Mouse (Mus musculus) limb, embryonic 14.5 days (tissue): ENCODE results near the gene Skap2. TPM values are rescaled to one million over a fixed set of nuclear protein-coding genes. Genes with fewer than 3 reads are reported as not detected.

Experiments
- ATAC-seq: fragments of 200-750 bp; cut with Nextera tagmentation; 2 replicates; pipeline ENCODE4 v1.8.0; 2017; ENCODE audit warnings: low read depth, moderate number of reproducible peaks, moderate TSS enrichment; ENCODE audit not compliant: low FRiP score
- DNase-seq: peaks from one replicate; pipeline ENCODE4 v3.0.0-alpha.2; 2015; ENCODE audit warnings: low spot score
- H3K27ac ChIP-seq: fragments of 300-500 bp; sonication (generic); replicated peaks from 2 replicates; pipeline ENCODE4 v1.5.1; 2014; ENCODE audit warnings: low read depth, mild to moderate bottlenecking, low read length, moderate library complexity, mixed read lengths
- H3K27me3 ChIP-seq: fragments of 300-500 bp; sonication (generic); 2 replicates; pipeline ENCODE4 v1.6.1; 2014; ENCODE audit warnings: low read length, mixed read lengths; ENCODE audit not compliant: control insufficient read depth, insufficient read depth
- H3K36me3 ChIP-seq: fragments of 300-500 bp; sonication (generic); 2 replicates; pipeline ENCODE4 v1.6.1; 2014; ENCODE audit warnings: mild to moderate bottlenecking, low read length, moderate library complexity, mixed read lengths; ENCODE audit not compliant: control insufficient read depth, insufficient read depth
- H3K4me1 ChIP-seq: fragments of 300-500 bp; sonication (generic); 2 replicates; pipeline ENCODE4 v1.6.1; 2014; ENCODE audit warnings: antibody characterized with exemption, low read length, mixed read lengths; ENCODE audit not compliant: control insufficient read depth, insufficient read depth
- H3K4me2 ChIP-seq: fragments of 300-500 bp; sonication (generic); replicated peaks from 2 replicates; pipeline ENCODE4 v1.6.1; 2014; ENCODE audit warnings: low read depth, mild to moderate bottlenecking, low read length, moderate library complexity; ENCODE audit not compliant: severe bottlenecking
- H3K4me3 ChIP-seq: fragments of 300-500 bp; sonication (generic); replicated peaks from 2 replicates; pipeline ENCODE4 v1.5.1; 2014; ENCODE audit warnings: low read length
- H3K9ac ChIP-seq: fragments of 300-500 bp; sonication (generic); 2 replicates; pipeline ENCODE4 v1.6.1; 2014; ENCODE audit warnings: mild to moderate bottlenecking, low read depth, low read length, moderate library complexity; ENCODE audit not compliant: severe bottlenecking
- H3K9me3 ChIP-seq: fragments of 300-500 bp; sonication (generic); 2 replicates; pipeline ENCODE4 v1.6.1; 2016; ENCODE audit warnings: low read length; ENCODE audit not compliant: control insufficient read depth
- POLR2A ChIP-seq: fragments of 200-500 bp; IDR thresholded peaks from 2 replicates; pipeline ENCODE4 v1.8.0; 2012; ENCODE audit warnings: inconsistent platforms, mild to moderate bottlenecking, moderate library complexity, borderline replicate concordance; ENCODE audit not compliant: insufficient read depth, insufficient read length; ENCODE audit errors: extremely low read depth
- WGBS: fragments of 180-500 bp; shearing (Covaris S2); extraction: QIAGEN DNeasy Blood & Tissue Kit; methylation state at CpG from one replicate; pipeline ENCODE4 v1.1.7; 2014; 5-methylcytosine and 5-hydroxymethylcytosine counted together
- polyA plus RNA-seq, 2 experiments: library from polyadenylated mRNA; depleted of rRNA in 1 of 2; stranded (reverse) in 1 of 2; unstranded in 1 of 2; fragments of >200 nt; fragmentation: Nextera tagmentation in 1 of 2; extraction: Ambion mirVana in 1 of 2; gene quantifications; 2 replicates each; pipeline versions ENCODE4 v1.2.1 to v1.2.3; 2012 to 2014

Skap2 gene
- polyA plus RNA-seq, 2 experiments: 14.4 to 23.0 TPM

GRCm38 (mm10) chr6:51905659-51906058, 106.7 kb downstream of the Skap2 start:
- no peaks in the 10 kb centered on the region for H3K9me3 ChIP-seq
- H3K9ac ChIP-seq: no peak overlapping the region
- 16% methylated on average over 4 of the region's 4 CpGs for WGBS
- H3K4me3 ChIP-seq: no peak overlapping the region
- no peaks in the 10 kb centered on the region for H3K36me3 ChIP-seq
- H3K4me2 ChIP-seq: no peak overlapping the region; the same call in 1 of the 2 replicates
- peak overlapping the region; percentile 46; the same call in 1 of the 2 replicates for H3K27ac ChIP-seq
- ATAC-seq: peak; percentile 90
- no peak for TF ChIP-seq POLR2A
- H3K27me3 ChIP-seq: no peaks in the 10 kb centered on the region
- DNase-seq: peak; percentile 87
- H3K4me1 ChIP-seq: peaks cover 10% of the 10 kb centered on the region

- no peak for ATAC-seq
- no peak for DNase-seq
- Histone ChIP-seq H3K27ac (no peak overlapping the region), H3K9me3 (no peaks in the 10 kb centered on the region), H3K27me3 (no peaks in the 10 kb centered on the region), H3K9ac (no peak overlapping the region), H3K4me1 (peaks cover 10% of the 10 kb centered on the region), H3K4me3 (no peak overlapping the region), H3K4me2 (no peak overlapping the region), H3K36me3 (no peaks in the 10 kb centered on the region)
- WGBS: 81% methylated on average over 1 of the region's 1 CpGs
- no peak for TF ChIP-seq POLR2A
Observed at GRCm38 (mm10) chr6:51901544-51901943, 110.8 kb downstream of the Skap2 start.

- H3K4me1 ChIP-seq: no peaks in the 10 kb centered on the region
- WGBS: 74% methylated on average over 8 of the region's 8 CpGs
- H3K27me3 ChIP-seq: no peaks in the 10 kb centered on the region
- no peak overlapping the region for H3K9ac ChIP-seq
- TF ChIP-seq POLR2A: no peak
- H3K4me3 ChIP-seq: no peak overlapping the region
- H3K9me3 ChIP-seq: no peaks in the 10 kb centered on the region
- no peaks in the 10 kb centered on the region for H3K36me3 ChIP-seq
- DNase-seq (no peak), ATAC-seq (no peak)
- H3K27ac ChIP-seq: no peak overlapping the region
- no peak overlapping the region for H3K4me2 ChIP-seq
Observed at GRCm38 (mm10) chr6:51898318-51898994, 113.9 kb downstream of the Skap2 start.

GRCm38 (mm10) chr6:51895753-51896152, 116.6 kb downstream of the Skap2 start:
- 85% methylated on average over 3 of the region's 3 CpGs for whole genome bisulfite sequencing
- Histone ChIP-seq H3K27ac (no peak overlapping the region), H3K9me3 (no peaks in the 10 kb centered on the region), H3K9ac (no peak overlapping the region), H3K27me3 (no peaks in the 10 kb centered on the region), H3K36me3 (no peaks in the 10 kb centered on the region), H3K4me2 (no peak overlapping the region), H3K4me3 (no peak overlapping the region), H3K4me1 (no peaks in the 10 kb centered on the region; the same call in 1 of the 2 replicates)
- ATAC-seq (no peak), DNase-seq (no peak)
- TF ChIP-seq POLR2A: no peak

GRCm38 (mm10) chr6:51894717-51895116, 117.6 kb downstream of the Skap2 start:
- DNase-seq (no peak), ATAC-seq (no peak)
- no peak overlapping the region for H3K9ac ChIP-seq
- no peak overlapping the region for H3K4me2 ChIP-seq
- 91% methylated on average over 3 of the region's 3 CpGs for WGBS
- H3K27me3 ChIP-seq: no peaks in the 10 kb centered on the region
- no peaks in the 10 kb centered on the region for H3K9me3 ChIP-seq
- H3K36me3 ChIP-seq: no peaks in the 10 kb centered on the region
- no peak overlapping the region for H3K4me3 ChIP-seq
- peaks cover 5% of the 10 kb centered on the region for H3K4me1 ChIP-seq
- no peak for TF ChIP-seq POLR2A
- no peak overlapping the region for H3K27ac ChIP-seq
